Mouse (Mus musculus): ENCODE results near the gene Adprm.
"Not testable (repeated sequence)": the region's sequence is repeated elsewhere in the genome, so short reads cannot be mapped to it uniquely, and the experiment has no call there.

The Adprm gene

DNA sequence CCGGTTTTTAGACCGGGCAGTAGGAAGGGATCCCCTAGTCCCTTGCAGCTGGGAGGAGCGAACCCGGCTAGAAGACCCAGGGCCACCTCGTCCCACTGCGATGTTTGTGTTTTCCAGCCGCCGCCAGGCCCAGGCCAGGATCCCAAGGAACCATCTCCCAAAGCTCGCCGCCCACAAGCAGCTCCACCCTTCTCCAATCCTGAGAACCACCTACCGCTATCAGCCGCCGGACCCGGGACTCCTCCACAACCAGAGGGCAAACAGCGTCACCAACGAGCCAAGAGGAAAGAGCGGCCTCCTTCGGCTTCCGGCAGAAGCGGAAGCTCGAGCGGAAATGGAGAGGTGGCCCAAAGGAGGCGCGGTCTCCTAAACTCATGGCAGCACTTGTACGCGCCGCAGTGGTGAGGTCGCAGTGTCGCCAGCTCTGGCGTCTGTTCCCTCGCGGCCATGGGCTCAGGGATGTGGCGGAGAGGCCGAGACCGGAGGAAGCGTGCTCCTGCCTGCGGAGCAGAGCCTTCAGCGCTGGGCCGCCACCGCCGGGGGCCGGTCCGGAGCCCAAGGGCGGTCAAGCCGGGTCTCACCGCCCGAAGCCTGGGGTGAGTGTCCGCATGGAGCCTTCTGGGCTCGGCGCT is at the start of gene Adprm, which contains the start of gene Sco1:
Adprm (minus strand) TSS at position 274 of the 632 bp plus-strand sequence.
Sco1 (plus strand) TSS at position 350 of the 632 bp plus-strand sequence.
- peak; percentile 94 for DNase-seq

DNA sequence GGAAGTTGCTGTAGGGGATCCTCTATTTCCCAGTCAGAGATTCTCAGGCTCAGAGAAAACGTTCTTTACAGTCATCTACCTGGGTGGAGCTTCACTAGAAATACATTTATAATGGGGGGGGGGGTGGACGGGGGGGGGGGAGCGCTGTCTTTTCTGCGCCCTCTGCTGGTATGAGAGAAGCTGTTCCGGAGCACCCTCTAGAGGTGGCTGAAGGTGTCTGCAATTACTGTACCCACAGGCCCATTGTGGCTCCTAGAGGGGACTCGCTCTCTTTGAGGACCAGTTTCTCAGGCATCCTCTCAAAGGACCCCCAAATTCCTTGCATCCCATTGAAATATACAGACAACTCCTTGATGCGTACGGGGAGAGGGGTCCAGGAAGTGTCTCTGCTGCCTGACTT is 49.3 kb upstream of the Adprm start:
- peak; percentile 67 for DNase-seq

DNA sequence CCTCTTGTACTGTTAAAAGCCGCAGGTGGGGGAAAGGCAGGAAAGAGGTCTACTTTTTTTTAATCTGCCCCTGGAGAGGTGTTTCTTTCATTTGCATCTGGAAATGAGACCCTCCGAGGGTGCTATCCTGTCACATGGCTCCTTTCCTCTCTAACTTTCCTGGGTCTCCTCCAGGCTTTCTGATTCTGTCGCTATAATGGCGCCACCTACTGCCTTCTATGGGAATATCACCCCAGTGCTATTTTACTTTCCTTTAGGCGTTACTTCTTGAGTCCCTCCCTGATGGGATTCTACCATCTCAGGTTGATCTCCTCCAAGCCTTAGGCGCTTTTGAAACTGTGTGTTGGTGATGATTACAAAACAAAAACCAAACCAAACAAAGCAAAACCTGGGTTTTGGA is 47.8 kb upstream of the Adprm start:
- peak; percentile 69 for DNase-seq

DNA sequence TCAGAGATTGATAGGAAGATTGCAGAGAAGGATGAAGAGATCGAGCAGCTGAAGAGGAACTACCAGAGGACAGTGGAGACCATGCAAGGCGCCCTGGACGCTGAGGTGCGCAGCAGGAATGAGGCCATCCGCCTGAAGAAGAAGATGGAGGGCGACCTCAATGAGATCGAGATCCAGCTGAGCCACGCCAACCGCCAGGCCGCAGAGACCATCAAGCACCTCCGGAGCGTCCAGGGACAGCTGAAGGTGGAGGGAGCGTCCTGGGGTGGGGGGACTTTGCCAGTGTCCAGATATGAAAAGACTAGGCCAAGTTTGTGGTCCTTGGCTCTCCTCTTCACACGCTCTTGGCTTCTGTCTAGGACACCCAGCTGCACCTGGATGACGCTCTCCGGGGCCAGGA is 46.8 kb upstream of the Adprm start:
- DNase-seq: no peak

DNA sequence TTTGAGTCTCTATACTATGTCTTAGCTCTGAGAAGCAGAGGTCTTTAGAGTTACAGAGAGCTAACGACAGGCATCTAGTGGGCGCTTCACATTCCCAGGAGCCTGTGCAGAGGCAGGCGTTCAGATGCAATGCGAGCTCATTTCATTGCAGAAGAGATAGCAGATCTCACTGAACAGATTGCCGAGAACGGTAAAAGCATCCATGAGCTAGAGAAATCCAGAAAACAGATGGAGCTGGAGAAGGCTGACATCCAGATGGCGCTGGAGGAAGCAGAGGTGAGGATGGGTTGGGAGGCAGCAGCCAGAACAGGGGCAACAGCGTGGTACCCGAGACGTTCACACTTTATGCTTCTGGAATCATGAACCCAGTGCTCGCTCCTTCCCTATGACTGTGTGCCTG is 46.0 kb upstream of the Adprm start:
- DNase-seq: no peak

DNA sequence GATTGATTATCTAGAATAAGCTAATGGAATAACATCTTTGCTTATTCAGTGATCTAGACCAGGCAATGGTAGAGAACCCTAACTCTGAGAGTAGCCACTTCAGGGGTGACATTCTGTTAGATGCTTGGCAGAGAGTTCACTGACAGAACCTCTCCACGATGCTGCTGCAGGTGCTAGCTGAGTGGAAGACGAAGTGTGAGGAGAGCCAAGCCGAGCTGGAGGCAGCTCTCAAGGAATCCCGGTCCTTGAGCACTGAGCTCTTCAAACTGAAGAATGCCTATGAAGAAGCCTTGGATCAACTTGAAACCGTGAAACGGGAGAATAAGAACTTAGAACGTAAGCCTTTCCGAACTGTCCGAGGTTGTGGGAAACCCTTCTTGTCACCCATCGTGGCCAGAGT is 45.3 kb upstream of the Adprm start:
- DNase-seq: no peak

DNA sequence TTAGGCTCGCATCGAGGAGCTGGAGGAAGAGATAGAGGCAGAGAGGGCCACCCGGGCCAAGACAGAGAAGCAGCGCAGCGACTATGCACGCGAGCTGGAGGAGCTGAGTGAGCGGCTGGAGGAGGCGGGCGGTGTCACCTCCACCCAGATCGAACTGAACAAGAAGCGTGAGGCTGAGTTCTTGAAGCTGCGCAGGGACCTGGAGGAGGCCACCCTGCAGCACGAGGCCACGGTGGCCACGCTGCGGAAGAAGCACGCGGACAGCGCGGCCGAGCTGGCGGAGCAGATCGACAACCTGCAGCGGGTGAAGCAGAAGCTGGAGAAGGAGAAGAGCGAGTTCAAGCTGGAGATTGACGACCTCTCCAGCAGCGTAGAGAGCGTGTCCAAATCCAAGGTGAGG is 42.1 kb upstream of the Adprm start:
- no peak for DNase-seq

DNA sequence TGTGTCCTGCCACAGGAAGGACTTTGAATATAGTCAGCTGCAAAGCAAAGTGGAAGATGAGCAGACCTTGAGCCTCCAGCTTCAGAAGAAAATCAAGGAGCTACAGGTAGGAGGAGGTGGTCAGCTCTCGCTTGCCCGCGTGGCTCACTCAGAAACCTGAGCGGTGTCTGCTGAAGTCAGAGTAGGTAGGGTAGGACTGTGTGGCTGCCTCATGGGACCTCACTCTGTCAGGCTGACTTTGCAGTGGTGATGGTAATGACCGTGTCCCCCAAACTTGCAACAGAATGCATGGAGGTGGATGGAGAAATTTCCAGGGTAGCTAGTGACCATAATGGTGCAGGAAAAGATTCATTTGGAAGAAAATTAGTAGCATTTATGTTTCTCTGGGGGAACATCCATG is 41.3 kb upstream of the Adprm start:
- no peak for DNase-seq

DNA sequence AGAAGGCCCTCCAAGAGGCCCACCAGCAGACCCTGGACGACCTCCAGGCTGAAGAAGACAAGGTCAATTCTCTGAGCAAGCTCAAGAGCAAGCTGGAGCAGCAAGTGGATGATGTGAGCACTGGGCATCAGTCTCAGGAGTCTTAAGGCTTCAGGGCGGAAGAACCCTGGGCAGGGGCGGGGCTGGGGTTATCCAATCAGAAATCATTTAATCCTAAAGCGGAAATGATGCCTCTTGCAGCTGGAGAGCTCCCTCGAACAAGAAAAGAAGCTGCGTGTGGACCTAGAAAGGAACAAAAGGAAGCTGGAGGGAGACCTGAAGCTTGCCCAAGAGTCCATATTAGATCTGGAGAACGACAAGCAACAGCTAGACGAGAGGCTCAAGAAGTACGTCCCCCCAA is 40.8 kb upstream of the Adprm start:
- DNase-seq: no peak

DNA sequence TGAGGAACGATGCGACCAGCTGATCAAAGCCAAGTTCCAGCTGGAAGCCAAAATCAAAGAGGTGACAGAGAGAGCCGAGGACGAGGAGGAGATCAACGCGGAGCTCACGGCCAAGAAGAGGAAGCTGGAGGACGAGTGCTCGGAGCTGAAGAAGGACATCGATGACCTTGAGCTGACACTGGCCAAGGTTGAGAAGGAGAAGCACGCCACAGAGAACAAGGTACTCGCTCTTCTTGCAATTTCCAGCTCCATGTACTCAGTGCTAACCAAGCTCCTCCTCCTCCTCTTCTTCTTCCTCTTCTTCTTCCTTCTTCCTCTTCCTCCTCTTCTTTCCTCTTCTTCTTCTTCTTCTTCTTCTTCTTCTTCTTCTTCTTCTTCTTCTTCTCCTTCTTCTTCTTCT is 40.0 kb upstream of the Adprm start:
- not testable (repeated sequence) for DNase-seq

DNA sequence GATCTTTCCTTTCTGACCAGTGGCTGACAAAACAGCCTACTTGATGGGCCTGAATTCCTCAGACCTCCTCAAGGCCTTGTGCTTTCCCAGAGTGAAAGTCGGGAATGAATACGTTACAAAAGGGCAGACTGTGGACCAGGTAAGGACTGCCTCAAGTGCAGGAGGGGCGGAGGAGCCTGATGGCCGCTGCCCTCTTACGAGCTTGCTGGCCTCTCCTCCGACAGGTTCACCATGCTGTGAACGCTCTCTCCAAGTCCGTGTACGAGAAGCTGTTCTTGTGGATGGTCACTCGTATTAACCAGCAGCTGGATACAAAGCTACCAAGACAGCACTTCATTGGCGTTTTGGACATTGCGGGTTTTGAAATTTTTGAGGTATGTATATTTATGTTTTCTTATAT is 34.8 kb upstream of the Adprm start:
- DNase-seq: no peak

DNA sequence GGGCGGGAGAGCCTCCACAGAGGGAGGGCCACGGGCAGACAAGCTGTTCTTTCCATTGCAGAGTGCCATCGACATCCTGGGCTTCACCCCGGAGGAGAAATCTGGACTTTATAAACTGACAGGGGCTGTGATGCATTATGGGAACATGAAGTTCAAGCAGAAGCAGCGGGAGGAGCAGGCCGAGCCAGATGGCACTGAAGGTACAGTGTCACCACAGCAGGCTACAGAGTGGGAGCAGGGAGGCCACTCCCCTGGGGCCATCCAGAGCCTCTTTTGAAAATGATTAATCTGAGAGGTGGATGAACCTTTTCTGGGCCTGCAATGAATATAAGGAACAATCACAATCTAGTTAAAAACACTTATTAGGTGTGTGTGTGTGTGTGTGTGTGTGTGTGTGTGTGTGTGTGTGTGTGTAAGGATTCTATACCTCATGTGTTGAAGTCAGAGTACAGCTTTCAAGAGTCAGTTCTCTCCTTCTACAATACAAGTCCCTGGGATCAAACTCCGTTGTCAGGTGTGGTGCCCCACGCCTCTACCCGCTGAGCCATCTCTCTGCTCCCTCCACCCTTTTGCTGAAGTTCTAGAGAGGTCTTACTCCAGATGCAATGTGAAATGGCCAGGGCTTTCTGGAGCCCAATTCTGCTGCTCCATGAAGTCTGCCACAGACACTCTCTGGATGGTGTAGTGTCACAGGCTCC is 34.2 kb upstream of the Adprm start:
- DNase-seq: no peak

DNA sequence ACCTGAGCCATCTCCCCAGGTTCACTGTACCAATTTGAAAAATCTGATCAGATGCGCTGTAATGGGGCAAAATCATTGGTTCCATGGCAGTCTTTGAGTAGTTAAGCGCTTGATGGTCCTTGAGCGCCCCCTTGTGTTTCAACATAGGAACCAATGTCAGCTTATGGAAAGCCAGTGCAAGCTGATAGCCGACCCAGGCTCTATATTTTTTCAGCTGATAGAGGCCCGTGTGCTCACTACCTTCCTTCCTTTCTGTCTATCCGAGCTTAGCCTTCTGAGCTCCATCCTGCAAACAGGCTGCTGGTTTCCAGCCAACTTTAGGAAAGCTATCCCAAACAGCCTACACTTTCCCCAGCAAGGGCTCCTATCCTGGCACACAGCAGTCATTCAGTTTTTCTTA is 33.1 kb upstream of the Adprm start:
- DNase-seq: peak; percentile 89

DNA sequence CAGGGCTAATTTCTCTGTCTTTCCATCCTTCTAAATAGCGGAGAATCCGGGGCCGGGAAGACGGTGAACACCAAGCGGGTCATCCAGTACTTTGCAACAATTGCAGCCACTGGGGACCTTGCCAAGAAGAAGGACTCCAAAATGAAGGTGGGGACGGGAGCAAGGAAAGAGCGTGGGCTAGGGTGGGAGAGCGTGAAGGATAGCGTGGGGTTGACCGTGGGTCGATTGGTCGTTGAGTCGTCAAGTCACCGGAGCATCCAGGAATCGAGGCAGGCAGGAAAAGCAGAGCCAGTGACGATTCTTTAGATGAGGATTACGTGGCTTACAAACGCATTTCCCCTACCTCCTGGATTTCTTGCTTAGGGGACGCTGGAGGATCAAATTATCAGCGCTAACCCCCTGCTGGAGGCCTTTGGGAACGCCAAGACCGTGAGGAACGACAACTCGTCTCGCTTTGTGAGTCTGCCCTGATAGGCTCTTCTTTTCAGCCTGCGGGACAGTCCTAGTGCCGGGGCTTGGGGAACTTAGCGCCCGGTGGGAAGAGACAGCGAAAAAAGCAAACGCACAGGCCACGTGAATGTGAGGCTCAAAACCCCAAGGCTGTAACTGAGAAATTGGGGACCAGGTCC is 31.4 kb upstream of the Adprm start:
- DNase-seq: peak; percentile 39

DNA sequence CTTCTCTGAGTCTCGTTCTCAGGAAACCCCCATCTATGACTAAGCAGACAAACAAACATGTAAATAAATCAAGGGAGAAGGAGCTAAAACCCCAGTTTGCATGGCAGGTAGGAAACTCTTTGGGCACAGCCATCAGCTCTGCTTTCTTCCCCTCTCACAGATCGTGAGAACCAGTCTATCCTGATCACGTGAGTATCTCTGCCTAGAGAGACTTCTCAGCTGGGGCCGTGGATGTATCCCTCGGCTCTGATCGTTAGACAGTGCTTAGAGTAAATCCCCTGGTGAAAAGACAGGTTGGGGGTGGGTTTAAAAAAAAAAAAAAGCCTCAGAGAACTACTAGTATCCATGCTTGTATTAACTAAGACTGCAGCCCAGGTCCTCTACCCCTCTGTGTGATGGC is 30.8 kb upstream of the Adprm start:
- no peak for DNase-seq

DNA sequence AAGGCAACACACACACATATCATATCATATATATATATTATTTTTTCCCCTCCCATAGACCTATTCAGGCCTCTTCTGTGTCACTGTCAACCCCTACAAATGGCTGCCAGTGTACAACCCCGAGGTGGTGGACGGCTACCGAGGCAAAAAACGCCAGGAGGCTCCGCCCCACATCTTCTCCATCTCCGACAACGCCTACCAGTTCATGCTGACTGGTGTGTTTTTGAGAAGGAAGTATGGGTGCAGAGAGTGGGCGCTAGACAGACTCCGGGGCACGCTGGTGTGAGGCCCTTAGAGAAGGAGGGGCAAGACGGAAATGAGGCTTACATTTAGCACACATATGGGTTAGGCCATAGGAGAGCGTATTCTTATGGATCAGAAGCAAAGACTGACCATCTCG is 30.4 kb upstream of the Adprm start:
- no peak for DNase-seq

DNA sequence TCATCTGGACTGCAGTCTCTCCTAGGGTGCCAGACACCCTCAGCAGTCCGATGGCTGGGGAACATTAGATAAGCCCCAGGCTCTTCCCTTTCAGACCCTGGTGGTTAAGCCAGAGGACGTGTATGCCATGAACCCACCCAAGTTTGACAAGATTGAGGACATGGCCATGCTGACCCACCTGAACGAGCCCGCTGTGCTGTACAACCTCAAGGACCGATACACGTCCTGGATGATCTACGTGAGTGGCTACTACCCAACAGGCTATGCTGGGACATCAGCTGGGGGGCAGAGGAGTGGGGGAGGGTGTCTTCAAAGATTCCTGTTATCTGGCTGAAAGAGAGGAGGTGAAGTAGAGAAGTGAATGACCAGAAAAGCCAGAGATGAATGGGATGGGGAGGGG is 29.8 kb upstream of the Adprm start:
- no peak for DNase-seq

DNA sequence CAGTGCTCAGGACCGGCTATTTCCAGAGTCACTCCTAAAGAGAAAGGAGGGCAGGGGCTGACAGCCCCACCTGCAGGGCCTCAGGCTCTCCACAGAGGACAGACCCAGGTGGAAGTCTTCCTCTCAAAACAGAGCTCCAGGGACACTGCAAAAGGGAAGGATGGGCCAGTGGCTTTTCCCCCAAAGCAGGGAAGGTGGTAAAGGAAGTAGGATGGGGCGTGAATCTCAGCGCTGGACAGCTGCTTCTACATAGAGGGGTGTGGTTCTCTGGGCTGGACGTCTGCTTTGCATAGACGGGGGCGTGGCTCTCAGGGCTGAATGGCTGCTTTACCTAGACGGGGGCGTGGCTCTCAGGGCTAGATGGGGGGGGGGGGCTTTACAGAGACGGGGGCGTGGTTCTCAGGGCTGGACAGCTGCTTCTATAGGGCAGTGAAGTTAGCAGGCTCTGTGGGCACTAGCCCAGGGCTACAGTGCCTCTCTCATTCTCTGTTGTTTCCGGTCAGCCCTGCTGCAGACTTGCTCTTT is 28.8 kb upstream of the Adprm start:
- DNase-seq: peak; percentile 85

DNA sequence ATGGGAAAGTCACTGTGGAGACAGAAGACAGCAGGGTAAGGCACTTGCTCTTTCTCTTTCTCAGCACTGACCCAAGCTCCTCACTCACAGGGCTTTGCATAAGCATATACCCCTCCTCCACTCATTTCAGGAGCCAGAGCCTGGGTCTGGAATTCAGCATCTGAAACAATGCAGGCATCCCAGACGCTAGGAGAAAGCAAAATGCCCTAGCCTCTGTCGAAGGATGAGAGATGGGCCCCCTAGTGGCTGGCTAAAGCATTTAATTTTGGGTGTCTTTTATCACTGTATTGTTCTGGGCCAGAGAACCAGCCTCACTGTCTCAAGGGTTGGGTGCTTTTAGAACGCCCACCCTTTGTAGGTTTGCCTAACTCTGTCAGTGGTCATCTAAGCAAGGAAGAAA is 27.8 kb upstream of the Adprm start:
- DNase-seq: peak; percentile 85

DNA sequence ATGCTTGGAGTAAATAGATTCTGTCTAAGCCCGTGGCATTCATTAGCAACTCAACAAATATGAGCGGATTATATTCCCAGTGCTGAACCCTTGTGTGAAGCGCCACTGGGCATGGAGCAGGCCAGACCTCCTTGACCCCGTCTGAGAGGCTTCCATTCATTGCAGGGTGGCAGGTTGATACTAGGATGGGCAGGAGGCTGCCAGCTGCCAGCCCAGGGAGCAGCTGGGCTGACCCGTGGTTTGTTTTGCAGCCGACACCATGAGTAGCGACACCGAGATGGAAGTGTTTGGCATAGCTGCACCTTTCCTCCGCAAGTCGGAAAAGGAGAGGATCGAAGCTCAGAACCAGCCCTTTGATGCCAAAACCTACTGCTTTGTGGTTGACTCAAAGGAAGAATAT is 27.3 kb upstream of the Adprm start:
- DNase-seq: peak; percentile 67

DNA sequence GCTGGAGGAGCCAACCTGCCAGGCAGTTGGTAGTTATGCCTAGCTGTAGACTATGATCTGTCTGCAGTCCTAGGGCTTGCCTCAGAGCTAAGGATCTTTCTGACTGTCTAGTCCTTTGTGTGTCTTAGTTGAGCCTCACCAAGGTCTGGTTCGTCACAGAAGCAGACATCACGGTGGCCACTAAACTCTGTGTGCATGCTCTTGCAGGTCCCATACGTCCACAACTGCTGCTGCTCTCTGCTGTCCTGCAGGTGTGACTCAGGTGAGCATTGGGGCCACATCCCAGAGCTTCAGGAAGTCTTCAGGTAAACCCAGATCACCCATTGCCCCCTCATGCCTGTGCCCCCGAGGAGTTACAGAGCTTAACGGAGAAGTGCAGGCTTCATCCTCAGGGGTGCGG is 26.5 kb upstream of the Adprm start:
- DNase-seq: no peak

DNA sequence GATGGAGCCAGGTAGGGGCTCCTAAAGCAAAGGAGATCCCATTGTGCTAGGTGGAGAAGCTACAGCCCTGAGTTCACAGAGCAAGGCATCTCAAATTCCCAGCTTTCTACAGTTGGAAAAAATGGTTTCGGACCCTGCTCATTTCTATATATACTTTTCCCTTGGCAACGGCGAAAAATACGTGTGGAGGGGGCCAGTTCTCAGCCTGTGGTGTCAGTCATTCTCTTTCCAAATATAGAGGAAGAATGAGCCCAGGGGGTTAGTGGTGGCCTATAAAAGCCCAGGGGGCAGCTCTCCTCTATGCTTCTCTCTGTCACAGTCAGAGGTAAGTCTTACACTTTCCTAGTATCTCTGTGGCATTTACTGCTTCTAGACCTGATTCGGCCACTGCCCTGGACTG is 25.6 kb upstream of the Adprm start, which contains the start of gene Myh3:
Myh3 (plus strand) TSS at position 301 of the 400 bp plus-strand sequence.
- DNase-seq: no peak

DNA sequence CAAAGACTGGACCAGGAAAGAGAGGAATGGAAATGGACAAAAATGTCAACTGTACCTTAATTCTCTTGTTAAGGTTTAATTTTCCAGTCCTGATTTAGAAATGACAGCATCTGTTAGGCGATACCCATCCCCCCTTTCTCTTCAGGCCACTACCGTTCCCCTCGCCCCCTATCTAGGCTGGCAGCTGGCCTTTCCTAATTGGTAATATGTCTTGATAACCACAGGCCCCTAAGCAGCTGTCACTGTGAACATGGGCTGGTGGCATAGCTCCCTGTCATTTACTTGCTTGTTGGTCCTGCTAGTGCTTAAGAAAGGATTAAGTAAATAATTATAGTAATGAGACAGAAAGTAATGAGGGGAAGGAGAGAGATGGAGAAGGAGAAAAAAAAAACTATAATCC is 25.0 kb upstream of the Adprm start:
- DNase-seq: peak; percentile 80

DNA sequence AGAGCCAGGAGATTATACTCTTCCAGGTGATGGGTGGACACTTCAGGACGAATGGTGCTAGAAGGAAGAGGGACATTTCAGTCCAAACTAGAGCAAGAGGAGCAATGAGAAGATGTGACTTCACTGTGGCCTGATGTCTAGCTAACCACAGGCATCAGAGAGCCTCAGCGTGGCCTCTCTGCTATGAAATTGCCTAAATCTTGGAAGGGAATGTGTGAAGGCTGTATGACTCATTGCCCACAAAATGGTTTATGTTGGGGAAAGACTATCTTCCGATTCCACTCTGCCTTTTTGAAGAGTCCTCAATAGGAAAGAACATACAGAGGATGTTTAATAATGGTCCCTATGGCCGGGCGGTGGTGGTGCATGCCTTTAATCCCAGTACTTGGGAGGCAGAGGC is 24.4 kb upstream of the Adprm start:
- no peak for DNase-seq

Measured in retina, postnatal 1 day (tissue).